ENCODE assay signal across 21 mouse cellular contexts in genomic region chr13:107942979-107943378, GRCm38 (mm10).
DNase-seq lines count a peak whose midpoint lies in the region; ATAC-seq lines count a peak whose summit lies in the region.
"Had no signal": no experiment of that assay in that cellular context is flagged by ENCODE, and none has a peak within 500 bp of the region (broad histone marks: within the 10 kb centered on the region; RNA-seq: fewer than 3 reads in every experiment).

No protein-coding gene starts in this region.

- H3K27ac ChIP-seq in neural tube, embryonic 13.5 days (replicated peaks) = 0 out of 2 replicates have a peak overlapping the region, but pooled peaks have one; percentile 39
- no peak overlapping the region for H3K27ac ChIP-seq in forebrain, embryonic 14.5 days (ENCODE audit: low read depth, low read length)
- H3K27ac ChIP-seq: embryonic facial prominence, embryonic 12.5 days; embryonic facial prominence, embryonic 15.5 days; forebrain, embryonic 15.5 days; hindbrain, embryonic 15.5 days had no signal

- DNase-seq in heart, adult 11 months = peak; percentile 40
- DNase-seq in heart, postnatal 14 days = no peak
- no peak for DNase-seq in neural tube, embryonic 10.5 days (ENCODE audit: extremely low spot score, low spot score)
- DNase-seq in large intestine, adult 2 months (ENCODE audit: low read depth, low spot score) = peak; percentile 44
- no peak for DNase-seq in forebrain, embryonic 14.5 days (ENCODE audit: low spot score)
- no peak for DNase-seq in cerebellum, postnatal 36 days
- DNase-seq: adrenal gland, adult 8-10 months; adrenal gland, postnatal 25 days; cerebellum, adult 18-20 months; cerebellum, adult 9-10 months; cerebellum, postnatal 14 days; gastrocnemius, postnatal 10 days; gastrocnemius, postnatal 36 days; heart, postnatal 36 days had no signal

- no peak overlapping the region for H3K4me3 ChIP-seq in neural tube, embryonic 13.5 days
- no peak overlapping the region for H3K4me3 ChIP-seq in forebrain, embryonic 14.5 days (ENCODE audit: low read depth, low read length)
- H3K4me3 ChIP-seq: embryonic facial prominence, embryonic 12.5 days; embryonic facial prominence, embryonic 15.5 days; forebrain, embryonic 15.5 days; hindbrain, embryonic 15.5 days had no signal

- H3K4me1 ChIP-seq in neural tube, embryonic 13.5 days (replicated peaks) = peaks cover 32% of the 10 kb centered on the region
- peaks cover 4% of the 10 kb centered on the region; the same call in 1 of the 2 replicates for H3K4me1 ChIP-seq in forebrain, embryonic 14.5 days (ENCODE audit: control insufficient read depth, insufficient read depth, low read length)

- H3K36me3 ChIP-seq in neural tube, embryonic 13.5 days = no peaks in the 10 kb centered on the region
- no peaks in the 10 kb centered on the region for H3K36me3 ChIP-seq in forebrain, embryonic 14.5 days (ENCODE audit: control insufficient read depth, insufficient read depth, low read length)
- H3K36me3 ChIP-seq: embryonic facial prominence, embryonic 12.5 days; embryonic facial prominence, embryonic 15.5 days; forebrain, embryonic 15.5 days; hindbrain, embryonic 15.5 days had no signal

- H3K4me2 ChIP-seq in neural tube, embryonic 13.5 days = no peak overlapping the region
- H3K4me2 ChIP-seq in forebrain, embryonic 14.5 days (ENCODE audit: low read length) = no peak overlapping the region
- H3K4me2 ChIP-seq: embryonic facial prominence, embryonic 12.5 days; embryonic facial prominence, embryonic 15.5 days; forebrain, embryonic 15.5 days; heart, embryonic 11.5 days; hindbrain, embryonic 15.5 days had no signal

- H3K27me3 ChIP-seq in neural tube, embryonic 13.5 days = no peaks in the 10 kb centered on the region; the same call in 1 of the 2 replicates
- H3K27me3 ChIP-seq in forebrain, embryonic 14.5 days (replicated peaks; ENCODE audit: control insufficient read depth, insufficient read depth, low read length) = no peaks in the 10 kb centered on the region
- H3K27me3 ChIP-seq: embryonic facial prominence, embryonic 12.5 days; forebrain, embryonic 15.5 days; hindbrain, embryonic 15.5 days had no signal

- no peak for ATAC-seq in neural tube, embryonic 13.5 days (ENCODE audit: low read depth)
- ATAC-seq in forebrain, embryonic 14.5 days = no peak
- ATAC-seq: activated CD4-positive, CD25-positive, alpha-beta regulatory T cell, adult 4 months had no signal

- intact Hi-C loops in heart, postnatal 14 days (cut with DNase I) = no loop called here

- WGBS in neural tube, embryonic 13.5 days = 49% methylated on average over 4 of the region's 4 CpGs
- WGBS in large intestine, adult 2 months = 31% methylated on average over 4 of the region's 4 CpGs
- 99% methylated on average over 4 of the region's 4 CpGs for whole genome bisulfite sequencing in forebrain, embryonic 14.5 days

- H3K9me3 ChIP-seq in neural tube, embryonic 13.5 days = no peaks in the 10 kb centered on the region
- H3K9me3 ChIP-seq in forebrain, embryonic 14.5 days (replicated peaks; ENCODE audit: control insufficient read depth, low read length) = no peaks in the 10 kb centered on the region
- H3K9me3 ChIP-seq: embryonic facial prominence, embryonic 12.5 days; embryonic facial prominence, embryonic 15.5 days; forebrain, embryonic 15.5 days; hindbrain, embryonic 15.5 days had no signal

- no peak overlapping the region for H3K9ac ChIP-seq in neural tube, embryonic 13.5 days
- H3K9ac ChIP-seq in forebrain, embryonic 14.5 days (ENCODE audit: low read length) = no peak overlapping the region
- H3K9ac ChIP-seq: embryonic facial prominence, embryonic 12.5 days; embryonic facial prominence, embryonic 15.5 days; forebrain, embryonic 15.5 days; hindbrain, embryonic 15.5 days had no signal

Comparison
In these comparisons a context has a peak if more than half of its experiments do, and no peak if none do; other contexts are left out.
1. DNase-seq: peak in heart, adult 11 months (single experiment) and large intestine, adult 2 months (single experiment); none in heart, postnatal 14 days (0 of 2), neural tube, embryonic 10.5 days (single experiment), forebrain, embryonic 14.5 days (single experiment) and cerebellum, postnatal 36 days (0 of 2).